Comparison of ENCODE assay signal across 11 mouse cellular contexts in the genomic region with DNA sequence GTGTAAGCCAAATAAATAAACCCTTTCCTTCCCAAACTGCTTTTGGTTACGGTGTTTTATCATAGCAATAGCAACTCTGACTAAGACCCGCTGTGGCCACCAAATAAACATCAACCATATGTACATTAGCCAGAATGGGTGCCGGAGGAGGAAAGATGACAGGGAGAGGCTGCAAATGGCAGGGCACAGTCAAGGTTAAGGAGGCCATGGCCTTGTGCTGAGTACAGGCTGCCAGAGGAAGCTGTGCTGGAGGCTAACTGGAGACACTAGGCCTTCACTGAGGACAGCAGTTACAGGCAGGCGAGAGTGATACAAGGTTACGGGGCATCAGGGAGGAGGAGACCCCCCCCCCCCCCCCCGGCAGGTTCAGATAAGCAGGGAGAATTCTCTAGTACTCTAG. TPM values are rescaled to one million over a fixed set of nuclear protein-coding genes. Genes with fewer than 3 reads are reported as not detected.
"Had no signal": no experiment of that assay in that cellular context is flagged by ENCODE, and none has a peak within 500 bp of the region (broad histone marks: within the 10 kb centered on the region; RNA-seq: fewer than 3 reads in every experiment).

No protein-coding gene starts in this region.

- DNase-seq: kidney, adult 8-10 months; kidney, postnatal 14 days; kidney, postnatal 4 days; left cerebral cortex, postnatal 4 days; liver, postnatal 0 days; lung, embryonic 14.5 days; retina, postnatal 1 day; right cerebral cortex, postnatal 25 days; spleen, adult 18-20 months; thymus, postnatal 25 days had no signal

RNA-seq across cellular contexts. Expression of a gene that starts 21.7 kb away (rescaled TPM):
- total RNA-seq: megakaryocyte, adult 5-6 weeks had no signal
